Mouse (Mus musculus): ENCODE measurements around the gene Zbtb12. TPM values are rescaled to one million over a fixed set of nuclear protein-coding genes. Genes with fewer than 3 reads are reported as not detected.

Zbtb12 gene
- polyA plus RNA-seq, 2 experiments, result 0.14 to 6.2 TPM

GRCm38 (mm10) chr17:34855825-34856224, 23.5 kb upstream of the Zbtb12 start:
- DNase-seq (ENCODE audit: low read depth in 3 of 3, low spot score in 3 of 3), result no peak
- Histone ChIP-seq H3K27ac (no peak overlapping the region), H3K4me2 (ENCODE audit: low read depth) (no peak overlapping the region), H3K27me3 (ENCODE audit: control insufficient read depth, insufficient read depth, low read length) (no peaks in the 10 kb centered on the region), H3K36me3 (replicated peaks; ENCODE audit: control insufficient read depth, insufficient read depth, low read depth) (peaks cover 16% of the 10 kb centered on the region), H3K9ac (replicated peaks) (no peak overlapping the region), H3K4me3 (ENCODE audit: insufficient read depth in 1 of 2, low read depth in 2 of 2, low read length in 2 of 2) (no peak overlapping the region), H3K4me1 (replicated peaks; ENCODE audit: control insufficient read depth in 2 of 2, insufficient read depth in 2 of 2, low read length in 1 of 2) (peaks cover 0 to 9% of the 10 kb centered on the region in 2 experiments; a peak in 2 of 4 replicates), H3K9me3 (ENCODE audit: control insufficient read depth, low read length) (no peaks in the 10 kb centered on the region)
- no peak for TF ChIP-seq EP300 (IDR thresholded peaks at IDR 0.05; ENCODE audit: low read depth)
- TF ChIP-seq CTCF (IDR thresholded peaks at IDR 0.05; ENCODE audit: low read depth), result peak; percentile 85
- 40% methylated on average over 3 of the region's 3 CpGs for WGBS (ENCODE audit: insufficient replicate concordance)
- 0 out of 2 replicates have a peak, but pooled peaks have one; percentile 4 for ATAC-seq (ENCODE audit: insufficient read depth)

DNA sequence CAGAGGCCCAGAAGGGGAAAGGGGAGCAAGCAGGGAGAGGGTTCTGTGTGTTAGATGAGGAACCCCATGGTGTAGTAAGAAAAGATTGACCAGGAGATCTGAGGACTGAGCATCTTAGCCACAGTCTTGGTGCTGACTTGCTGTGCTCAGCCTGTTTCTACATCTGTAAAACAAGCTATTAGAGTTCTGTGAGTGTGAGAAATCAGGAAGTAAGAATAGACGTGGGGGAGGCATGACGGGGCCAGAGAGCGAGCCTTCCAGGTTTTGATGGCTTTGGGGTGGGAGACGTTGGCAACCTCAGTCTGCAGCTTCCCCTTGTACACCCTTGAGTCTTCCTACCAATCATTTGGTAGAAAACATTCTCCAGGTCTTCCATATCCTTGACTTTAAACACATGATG, 20.6 kb upstream of the Zbtb12 start:
- no peak overlapping the region for H3K4me3 ChIP-seq (ENCODE audit: insufficient read depth in 1 of 2, low read depth in 2 of 2, low read length in 2 of 2)
- H3K36me3 ChIP-seq (replicated peaks; ENCODE audit: control insufficient read depth, insufficient read depth, low read depth), result peaks cover 13% of the 10 kb centered on the region
- WGBS (ENCODE audit: insufficient replicate concordance), result 32% methylated on average over 4 of the region's 4 CpGs
- no peak overlapping the region for H3K9ac ChIP-seq (replicated peaks)
- TF ChIP-seq CTCF (IDR thresholded peaks at IDR 0.05; ENCODE audit: low read depth), result no peak
- TF ChIP-seq EP300 (IDR thresholded peaks at IDR 0.05; ENCODE audit: low read depth), result no peak
- no peaks in the 10 kb centered on the region for H3K27me3 ChIP-seq (ENCODE audit: control insufficient read depth, insufficient read depth, low read length)
- no peaks in the 10 kb centered on the region for H3K9me3 ChIP-seq (ENCODE audit: control insufficient read depth, low read length)
- H3K4me1 ChIP-seq (replicated peaks; ENCODE audit: control insufficient read depth in 2 of 2, insufficient read depth in 2 of 2, low read length in 1 of 2), result peaks cover 0 to 4% of the 10 kb centered on the region in 2 experiments; a peak in 1 of 4 replicates
- no peak overlapping the region for H3K27ac ChIP-seq
- DNase-seq (ENCODE audit: low read depth in 3 of 3, low spot score in 3 of 3) (no peak), ATAC-seq (ENCODE audit: insufficient read depth) (no peak)
- no peak overlapping the region for H3K4me2 ChIP-seq (ENCODE audit: low read depth)

DNA sequence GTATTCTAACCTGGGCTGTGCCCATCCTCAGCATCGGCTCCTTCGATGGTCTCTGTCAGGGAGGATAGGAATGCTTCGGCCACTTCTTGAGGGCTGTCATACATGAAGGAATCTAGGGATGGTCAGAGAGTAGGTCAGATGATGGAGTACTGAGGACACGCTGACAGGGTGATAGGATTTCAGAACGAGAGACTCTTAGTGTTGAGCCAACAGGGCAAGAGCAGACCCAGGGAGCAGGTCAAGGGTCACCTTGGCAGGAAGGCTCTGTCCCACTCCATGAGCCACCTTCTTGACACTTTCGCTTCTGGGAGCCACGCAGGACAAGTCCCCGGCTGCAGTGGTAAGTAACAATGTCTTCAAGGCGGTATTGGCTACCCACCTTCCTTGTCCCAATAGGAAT, 18.8 kb upstream of the Zbtb12 start:
- ATAC-seq (ENCODE audit: insufficient read depth) (no peak), DNase-seq (ENCODE audit: low read depth in 3 of 3, low spot score in 3 of 3) (no peak)
- H3K4me2 ChIP-seq (ENCODE audit: low read depth), result peak overlapping the region; percentile 40
- H3K9ac ChIP-seq (replicated peaks), result no peak overlapping the region
- 67% methylated on average over 9 of the region's 9 CpGs for WGBS (ENCODE audit: insufficient replicate concordance)
- H3K36me3 ChIP-seq (replicated peaks; ENCODE audit: control insufficient read depth, insufficient read depth, low read depth), result peaks cover 4% of the 10 kb centered on the region
- H3K27me3 ChIP-seq (ENCODE audit: control insufficient read depth, insufficient read depth, low read length), result no peaks in the 10 kb centered on the region
- peak overlapping the region in 1 of 2 experiments; percentile 42; a peak in 2 of 4 replicates for H3K4me3 ChIP-seq (ENCODE audit: insufficient read depth in 1 of 2, low read depth in 2 of 2, low read length in 2 of 2)
- no peaks in the 10 kb centered on the region for H3K9me3 ChIP-seq (ENCODE audit: control insufficient read depth, low read length)
- peaks cover 0 to 4% of the 10 kb centered on the region in 2 experiments; a peak in 1 of 4 replicates for H3K4me1 ChIP-seq (replicated peaks; ENCODE audit: control insufficient read depth in 2 of 2, insufficient read depth in 2 of 2, low read length in 1 of 2)
- H3K27ac ChIP-seq, result no peak overlapping the region
- no peak for TF ChIP-seq EP300 (IDR thresholded peaks at IDR 0.05; ENCODE audit: low read depth)
- TF ChIP-seq CTCF (IDR thresholded peaks at IDR 0.05; ENCODE audit: low read depth), result no peak

DNA sequence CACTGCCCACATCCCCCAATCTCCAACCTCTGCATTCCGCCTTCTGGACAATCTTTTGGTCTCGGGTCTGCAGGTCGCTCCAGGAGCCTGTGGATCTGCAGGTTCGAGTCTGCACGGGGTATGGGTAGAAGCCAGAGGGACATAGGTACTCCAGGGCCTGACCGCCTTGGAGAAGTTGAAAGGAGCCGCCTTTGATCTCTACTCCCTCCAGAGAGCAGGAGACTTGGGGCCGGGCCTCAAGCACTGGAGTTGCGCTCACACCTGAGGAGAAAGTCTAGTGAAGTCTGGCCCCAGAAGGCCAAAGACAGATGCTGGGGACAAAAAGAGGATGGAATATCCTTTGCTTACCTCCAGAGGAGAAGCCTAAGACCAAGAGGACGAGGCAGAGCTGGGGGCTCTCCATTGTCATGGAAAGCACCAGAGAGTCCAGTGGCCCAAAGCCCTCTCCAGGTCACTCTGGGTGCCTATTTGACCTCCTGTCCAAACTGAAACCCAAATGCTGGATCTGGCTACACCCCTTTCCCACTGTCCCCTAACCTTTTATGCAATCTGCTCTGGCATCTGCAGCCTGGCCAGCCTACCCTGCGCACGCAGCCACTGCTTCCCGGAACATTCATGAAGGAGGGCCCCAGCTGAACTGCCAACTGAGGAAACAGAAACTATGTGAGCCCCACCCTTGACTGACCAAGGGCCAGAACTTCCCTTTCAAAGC, 17.4 kb upstream of the Zbtb12 start:
- H3K4me1 ChIP-seq (replicated peaks; ENCODE audit: control insufficient read depth in 2 of 2, insufficient read depth in 2 of 2, low read length in 1 of 2), result peaks cover 0 to 4% of the 10 kb centered on the region in 2 experiments; a peak in 1 of 4 replicates
- peak; percentile 65 for ATAC-seq (ENCODE audit: insufficient read depth)

GRCm38 (mm10) chr17:34862416-34863081, 16.7 kb upstream of the Zbtb12 start, which contains the start of gene Cfb:
Gene Cfb (minus strand): TSS chr17:34862518.
- DNase-seq (ENCODE audit: low read depth in 3 of 3, low spot score in 3 of 3) (no peak), ATAC-seq (ENCODE audit: insufficient read depth) (peak; percentile 47; the same call in 1 of the 2 replicates)
- WGBS (ENCODE audit: insufficient replicate concordance), result 42% methylated on average over 8 of the region's 8 CpGs
- Histone ChIP-seq H3K4me2 (ENCODE audit: low read depth) (peak within 1 kb of the TSS; percentile 40), H3K4me3 (ENCODE audit: insufficient read depth in 1 of 2, low read depth in 2 of 2, low read length in 2 of 2) (peak within 1 kb of the TSS; percentile 33 to 42), H3K9me3 (ENCODE audit: control insufficient read depth, low read length) (no peaks in the 10 kb centered on the region), H3K27ac (no peak within 1 kb of the TSS; the same call in 1 of the 2 replicates), H3K36me3 (replicated peaks; ENCODE audit: control insufficient read depth, insufficient read depth, low read depth) (no peaks in the 10 kb centered on the region), H3K27me3 (ENCODE audit: control insufficient read depth, insufficient read depth, low read length) (no peaks in the 10 kb centered on the region), H3K4me1 (replicated peaks; ENCODE audit: control insufficient read depth in 2 of 2, insufficient read depth in 2 of 2, low read length in 1 of 2) (peaks cover 0 to 4% of the 10 kb centered on the region in 2 experiments; a peak in 1 of 4 replicates), H3K9ac (replicated peaks) (0 out of 2 replicates have a peak within 1 kb of the TSS, but pooled peaks have one; percentile 3)
- TF ChIP-seq CTCF (IDR thresholded peaks at IDR 0.05; ENCODE audit: low read depth) (no peak), EP300 (IDR thresholded peaks at IDR 0.05; ENCODE audit: low read depth) (no peak)

More for the DNA sequence above, 17.4 kb upstream of the Zbtb12 start:
- WGBS (ENCODE audit: insufficient replicate concordance), result 46% methylated on average over 13 of the region's 13 CpGs
- DNase-seq (ENCODE audit: low read depth in 3 of 3, low spot score in 3 of 3), result no peak
- no peak for TF ChIP-seq CTCF (IDR thresholded peaks at IDR 0.05; ENCODE audit: low read depth)
- no peak for TF ChIP-seq EP300 (IDR thresholded peaks at IDR 0.05; ENCODE audit: low read depth)
- Histone ChIP-seq H3K4me3 (ENCODE audit: insufficient read depth in 1 of 2, low read depth in 2 of 2, low read length in 2 of 2) (peak overlapping the region; percentile 33 to 42), H3K27me3 (ENCODE audit: control insufficient read depth, insufficient read depth, low read length) (no peaks in the 10 kb centered on the region), H3K9me3 (ENCODE audit: control insufficient read depth, low read length) (no peaks in the 10 kb centered on the region), H3K27ac (no peak overlapping the region), H3K36me3 (replicated peaks; ENCODE audit: control insufficient read depth, insufficient read depth, low read depth) (no peaks in the 10 kb centered on the region; the same call in 1 of the 2 replicates), H3K9ac (replicated peaks) (0 out of 2 replicates have a peak overlapping the region, but pooled peaks have one; percentile 3), H3K4me2 (ENCODE audit: low read depth) (peak overlapping the region; percentile 40)

Data from liver, embryonic 14.5 days (tissue).